Mouse (Mus musculus): ENCODE measurements around the gene Lrrk1. TPM values are rescaled to one million over a fixed set of nuclear protein-coding genes. Genes with fewer than 3 reads are reported as not detected.

Lrrk1 gene
- polyA plus RNA-seq, 1 experiment from 2014 or later, result 8.0 TPM

- 69% methylated on average over 26 of the region's 26 CpGs for WGBS
These were observed 77.2 kb downstream of the Lrrk1 start for GRCm38 (mm10) chr7:66310670-66311656.

GRCm38 (mm10) chr7:66309950-66310669 lies 78.0 kb downstream of the Lrrk1 start:
- Histone ChIP-seq H3K4me1 (peaks cover 17% of the 10 kb centered on the region), H3K27ac (replicated peaks) (peak overlapping the region; percentile 74; the same call in 1 of the 2 replicates), H3K4me3 (no peak overlapping the region), H3K9ac (peak overlapping the region; percentile 4; the same call in 1 of the 2 replicates), H3K27me3 (replicated peaks) (peaks cover 24% of the 10 kb centered on the region), H3K36me3 (peaks cover 23% of the 10 kb centered on the region), H3K4me2 (no peak overlapping the region), H3K9me3 (no peaks in the 10 kb centered on the region)
- no peak for ATAC-seq (ENCODE audit: extremely low read depth, insufficient number of reproducible peaks, low FRiP score, low TSS enrichment)
- WGBS, result 31% methylated on average over 7 of the region's 7 CpGs

More at GRCm38 (mm10) chr7:66310670-66311656, 77.2 kb downstream of the Lrrk1 start:
- Histone ChIP-seq H3K9me3 (peaks cover 4% of the 10 kb centered on the region; the same call in 1 of the 2 replicates), H3K4me2 (no peak overlapping the region), H3K27me3 (replicated peaks) (peaks cover 24% of the 10 kb centered on the region), H3K9ac (peak overlapping the region; percentile 4; the same call in 1 of the 2 replicates), H3K4me1 (peaks cover 17% of the 10 kb centered on the region), H3K27ac (replicated peaks) (0 out of 2 replicates have a peak overlapping the region, but pooled peaks have one; percentile 29), H3K36me3 (peaks cover 19% of the 10 kb centered on the region), H3K4me3 (no peak overlapping the region)
- ATAC-seq (ENCODE audit: extremely low read depth, insufficient number of reproducible peaks, low FRiP score, low TSS enrichment), result no peak

GRCm38 (mm10) chr7:66309240-66309949 lies 78.8 kb downstream of the Lrrk1 start:
- WGBS, result 28% methylated on average over 5 of the region's 5 CpGs
- Histone ChIP-seq H3K36me3 (peaks cover 29% of the 10 kb centered on the region), H3K4me1 (peaks cover 17% of the 10 kb centered on the region), H3K4me3 (no peak overlapping the region), H3K9ac (peak overlapping the region; percentile 17; the same call in 1 of the 2 replicates), H3K27ac (replicated peaks) (peak overlapping the region; percentile 74), H3K4me2 (no peak overlapping the region), H3K27me3 (replicated peaks) (peaks cover 24% of the 10 kb centered on the region), H3K9me3 (no peaks in the 10 kb centered on the region)
- ATAC-seq (ENCODE audit: extremely low read depth, insufficient number of reproducible peaks, low FRiP score, low TSS enrichment), result no peak

GRCm38 (mm10) chr7:66308581-66309239 lies 79.4 kb downstream of the Lrrk1 start:
- Histone ChIP-seq H3K9ac (no peak overlapping the region; the same call in 1 of the 2 replicates), H3K27ac (replicated peaks) (peak overlapping the region; percentile 74), H3K9me3 (no peaks in the 10 kb centered on the region), H3K36me3 (peaks cover 30% of the 10 kb centered on the region), H3K4me2 (no peak overlapping the region), H3K27me3 (replicated peaks) (peaks cover 24% of the 10 kb centered on the region), H3K4me1 (peaks cover 17% of the 10 kb centered on the region), H3K4me3 (no peak overlapping the region)
- 72% methylated on average over 13 of the region's 13 CpGs for WGBS
- peak; percentile 33; the same call in 1 of the 2 replicates for ATAC-seq (ENCODE audit: extremely low read depth, insufficient number of reproducible peaks, low FRiP score, low TSS enrichment)

GRCm38 (mm10) chr7:66307791-66308190 lies 80.4 kb downstream of the Lrrk1 start:
- no peaks in the 10 kb centered on the region for H3K9me3 ChIP-seq
- H3K27ac ChIP-seq (replicated peaks), result no peak overlapping the region
- peaks cover 30% of the 10 kb centered on the region for H3K36me3 ChIP-seq
- 74% methylated on average over 2 of the region's 2 CpGs for WGBS
- no peak for ATAC-seq (ENCODE audit: extremely low read depth, insufficient number of reproducible peaks, low FRiP score, low TSS enrichment)
- H3K27me3 ChIP-seq (replicated peaks), result peaks cover 24% of the 10 kb centered on the region
- H3K9ac ChIP-seq, result no peak overlapping the region
- H3K4me3 ChIP-seq, result no peak overlapping the region
- H3K4me1 ChIP-seq, result peaks cover 17% of the 10 kb centered on the region
- H3K4me2 ChIP-seq, result no peak overlapping the region

- Histone ChIP-seq H3K4me1 (peaks cover 14% of the 10 kb centered on the region), H3K9ac (no peak overlapping the region; the same call in 1 of the 2 replicates), H3K27ac (replicated peaks) (peak overlapping the region; percentile 32; the same call in 1 of the 2 replicates), H3K27me3 (replicated peaks) (peaks cover 24% of the 10 kb centered on the region), H3K4me2 (no peak overlapping the region), H3K9me3 (no peaks in the 10 kb centered on the region), H3K4me3 (no peak overlapping the region), H3K36me3 (peaks cover 34% of the 10 kb centered on the region)
- 84% methylated on average over 16 of the region's 16 CpGs for WGBS
- no peak for ATAC-seq (ENCODE audit: extremely low read depth, insufficient number of reproducible peaks, low FRiP score, low TSS enrichment)
These were observed 82.4 kb downstream of the Lrrk1 start for GRCm38 (mm10) chr7:66305714-66306198.

- H3K4me1 ChIP-seq, result peaks cover 13% of the 10 kb centered on the region
- no peak overlapping the region for H3K9ac ChIP-seq
- peak overlapping the region; percentile 32; the same call in 1 of the 2 replicates for H3K27ac ChIP-seq (replicated peaks)
- no peaks in the 10 kb centered on the region for H3K9me3 ChIP-seq
- peaks cover 34% of the 10 kb centered on the region for H3K36me3 ChIP-seq
- H3K4me2 ChIP-seq, result no peak overlapping the region
- 76% methylated on average over 8 of the region's 8 CpGs for WGBS
- H3K4me3 ChIP-seq, result no peak overlapping the region
- H3K27me3 ChIP-seq (replicated peaks), result peaks cover 21% of the 10 kb centered on the region
- no peak for ATAC-seq (ENCODE audit: extremely low read depth, insufficient number of reproducible peaks, low FRiP score, low TSS enrichment)
These were observed 83.0 kb downstream of the Lrrk1 start for GRCm38 (mm10) chr7:66304993-66305713.

GRCm38 (mm10) chr7:66303922-66304660 lies 84.1 kb downstream of the Lrrk1 start:
- 86% methylated on average over 14 of the region's 14 CpGs for WGBS
- H3K4me2 ChIP-seq, result no peak overlapping the region
- peaks cover 21% of the 10 kb centered on the region for H3K27me3 ChIP-seq (replicated peaks)
- H3K9me3 ChIP-seq, result no peaks in the 10 kb centered on the region
- H3K9ac ChIP-seq, result no peak overlapping the region
- H3K4me1 ChIP-seq, result peaks cover 5% of the 10 kb centered on the region
- H3K4me3 ChIP-seq, result no peak overlapping the region
- no peak for ATAC-seq (ENCODE audit: extremely low read depth, insufficient number of reproducible peaks, low FRiP score, low TSS enrichment)
- peaks cover 39% of the 10 kb centered on the region for H3K36me3 ChIP-seq
- no peak overlapping the region for H3K27ac ChIP-seq (replicated peaks)

- Histone ChIP-seq H3K36me3 (peaks cover 45% of the 10 kb centered on the region), H3K4me2 (no peak overlapping the region), H3K9me3 (no peaks in the 10 kb centered on the region), H3K4me3 (no peak overlapping the region), H3K4me1 (no peaks in the 10 kb centered on the region), H3K27me3 (replicated peaks) (0 out of 2 replicates have a peak, but pooled peaks cover 4% of the 10 kb centered on the region), H3K27ac (replicated peaks) (no peak overlapping the region), H3K9ac (no peak overlapping the region)
- ATAC-seq (ENCODE audit: extremely low read depth, insufficient number of reproducible peaks, low FRiP score, low TSS enrichment), result no peak
- WGBS, result 68% methylated on average over 4 of the region's 4 CpGs
These were observed 86.7 kb downstream of the Lrrk1 start for GRCm38 (mm10) chr7:66301486-66301885.

Data from heart, embryonic 13.5 days (tissue).